Mouse (Mus musculus): Measurements from ENCODE around the gene Brox.

DNA sequence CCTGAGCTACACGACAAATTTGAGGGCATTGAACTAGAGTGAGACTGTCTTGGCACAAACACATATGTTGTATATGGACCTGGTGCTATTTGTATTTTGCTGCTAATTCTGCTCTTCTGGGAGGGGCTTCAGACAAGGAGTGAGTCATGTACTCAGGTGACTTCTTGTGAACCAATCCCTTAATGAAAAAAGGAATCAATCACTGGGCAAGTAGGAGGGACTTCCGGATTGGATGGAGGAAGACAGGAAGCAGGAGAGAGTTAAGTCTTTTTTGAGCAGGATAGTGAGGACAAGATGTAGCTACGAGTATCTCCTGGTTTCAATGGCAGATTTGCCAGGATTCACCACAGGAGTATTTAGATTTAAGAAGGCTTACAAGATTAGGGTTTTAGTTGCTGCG is 7.5 kb downstream of the Brox start:
- TF ChIP-seq CTCF (IDR thresholded peaks at IDR 0.05; ENCODE audit: low read depth, low read length) (no peak), POLR2AphosphoS5 (IDR thresholded peaks at IDR 0.05; ENCODE audit: insufficient replicate concordance, low read depth, low read length) (no peak), GATA1 (IDR thresholded peaks at IDR 0.05; ENCODE audit: borderline replicate concordance, low read length) (no peak), GATA2 (IDR thresholded peaks at IDR 0.05; ENCODE audit: borderline replicate concordance, low read depth, low read length) (no peak)
